Mouse (Mus musculus) spleen, postnatal 4 days (tissue): Measurements from ENCODE around the gene Fam126b.
"Not testable (repeated sequence)": the region's sequence is repeated elsewhere in the genome, so short reads cannot be mapped to it uniquely, and the experiment has no call there.

ENCODE experiments used
- DNase-seq, 2 experiments: peaks; one replicate each; pipeline ENCODE4 v3.0.0; 2022; ENCODE audit warnings: low spot score in 2 of 2

Gene Fam126b

DNA sequence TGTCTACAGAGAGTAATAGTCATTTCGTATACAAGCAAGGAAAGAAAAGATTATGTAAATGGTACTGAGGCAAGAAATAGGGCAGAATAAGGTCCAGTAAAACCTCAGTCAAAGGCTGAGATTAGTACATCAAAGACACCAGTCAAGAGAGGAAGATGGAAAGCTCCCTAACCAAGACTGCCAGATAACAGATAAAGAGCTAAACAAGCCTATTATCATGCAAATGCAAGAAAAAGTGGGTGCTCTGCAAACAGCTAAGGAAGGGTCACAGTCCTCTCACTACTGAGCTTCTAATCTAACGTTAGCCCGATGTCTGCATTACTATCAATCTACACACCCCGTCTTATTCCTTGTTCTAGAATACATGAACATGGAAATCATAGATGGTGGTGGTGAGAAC is 15.7 kb downstream of the Fam126b start:
- DNase-seq: no peak

DNA sequence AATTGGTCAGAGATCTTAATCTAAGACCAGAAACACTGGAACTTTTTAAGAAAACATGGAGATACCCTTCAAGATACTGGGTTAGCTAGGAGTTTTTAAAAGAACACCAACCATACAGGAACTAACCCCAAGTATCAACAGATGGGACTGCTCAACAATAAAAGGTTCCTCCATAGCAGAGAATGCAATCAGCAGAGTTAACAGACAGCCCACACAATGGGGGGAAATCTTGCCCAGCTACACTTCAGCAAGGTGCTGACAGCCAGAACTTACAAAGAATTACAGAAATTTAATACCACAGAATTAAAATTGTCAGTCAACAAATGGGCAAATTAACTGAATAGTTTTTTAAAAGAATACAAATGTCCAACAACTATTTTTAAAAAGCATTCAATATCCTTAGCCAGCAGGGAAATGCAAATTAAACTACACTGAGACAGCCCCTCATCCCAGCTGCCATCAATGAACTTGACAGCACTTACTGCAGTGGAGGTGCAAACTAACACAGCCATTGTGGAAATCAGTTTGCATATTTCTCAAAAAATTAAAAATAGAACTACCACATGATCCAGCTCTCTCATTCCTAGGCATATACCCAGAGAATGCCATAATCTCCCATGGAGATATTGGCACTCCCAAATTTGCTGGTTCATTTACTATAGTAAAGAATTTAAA is 17.5 kb downstream of the Fam126b start:
- DNase-seq: no peak

DNA sequence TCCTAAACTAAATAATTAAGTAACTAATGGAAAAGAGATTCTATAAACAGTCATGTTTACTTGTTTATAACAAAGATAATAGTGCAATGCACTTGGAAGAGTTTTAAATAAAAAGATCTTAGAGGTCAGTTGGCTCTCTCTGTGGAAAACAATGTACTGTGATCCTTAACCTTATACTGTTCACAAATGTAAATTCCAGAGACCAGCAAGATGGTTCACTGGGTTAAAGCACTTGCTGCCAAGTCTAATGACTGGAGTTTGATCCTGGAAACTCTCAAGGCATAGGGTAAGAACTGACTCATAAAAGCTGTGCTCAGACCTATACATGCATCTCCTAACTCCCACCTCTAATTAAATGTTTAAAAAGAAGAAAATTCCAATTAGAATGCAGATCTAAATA is 19.5 kb downstream of the Fam126b start:
- no peak for DNase-seq

DNA sequence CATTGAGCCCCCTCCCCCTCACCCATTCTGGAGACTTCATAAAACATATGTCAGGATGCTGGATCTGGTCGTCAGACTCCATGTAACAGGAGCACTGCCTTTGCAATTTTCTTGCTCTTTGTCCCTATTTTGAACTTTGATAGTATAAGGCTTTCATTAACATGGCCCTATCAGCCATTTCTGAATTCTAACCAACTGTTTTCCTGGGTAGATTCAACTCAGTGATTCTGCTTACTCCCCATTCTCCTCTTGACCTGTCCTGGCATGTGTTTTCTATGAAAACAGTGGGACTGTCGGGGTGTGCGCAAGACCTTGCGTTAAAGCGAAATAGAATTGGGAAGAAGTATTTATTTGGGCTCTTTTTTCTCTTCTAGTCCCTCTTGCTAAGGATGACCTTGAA is 21.1 kb downstream of the Fam126b start:
- DNase-seq: no peak

DNA sequence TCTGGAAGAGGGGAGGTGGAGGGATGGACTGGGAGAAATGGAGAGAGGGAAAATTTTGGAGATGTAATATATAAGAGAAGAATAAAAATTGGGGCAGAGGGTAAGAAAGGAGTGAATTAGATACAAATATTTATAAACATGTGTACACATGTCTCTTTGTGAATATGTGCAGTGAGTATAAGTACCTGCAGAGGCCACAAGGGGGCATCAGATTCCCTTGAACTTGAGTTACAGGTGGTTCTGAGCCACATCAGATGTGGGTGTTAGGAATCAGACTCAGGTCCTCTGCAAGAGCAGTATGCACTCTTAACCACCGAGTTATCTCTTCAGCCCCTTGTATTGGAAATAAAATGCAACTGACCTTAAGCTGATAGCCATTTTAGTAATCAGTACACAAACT is 23.7 kb downstream of the Fam126b start:
- peak; percentile 51 to 74 for DNase-seq

DNA sequence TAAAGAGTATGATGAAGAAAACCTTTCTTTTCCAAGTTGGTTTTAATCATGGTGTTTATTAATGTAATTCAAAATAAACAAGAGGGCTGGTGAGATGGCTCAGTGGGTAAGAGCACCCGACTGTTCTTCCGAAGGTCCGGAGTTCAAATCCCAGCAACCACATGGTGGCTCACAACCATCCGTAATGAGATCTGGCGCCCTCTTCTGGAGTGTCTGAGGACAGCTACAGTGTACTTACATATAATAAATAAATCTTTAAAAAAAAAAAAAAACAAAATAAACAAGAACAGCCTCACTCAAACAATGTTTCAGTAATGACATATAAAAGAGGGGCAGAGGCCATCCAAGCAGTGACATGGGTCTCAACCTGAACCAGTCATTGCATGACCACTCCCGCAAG is 25.8 kb downstream of the Fam126b start:
- DNase-seq: not testable (repeated sequence)

DNA sequence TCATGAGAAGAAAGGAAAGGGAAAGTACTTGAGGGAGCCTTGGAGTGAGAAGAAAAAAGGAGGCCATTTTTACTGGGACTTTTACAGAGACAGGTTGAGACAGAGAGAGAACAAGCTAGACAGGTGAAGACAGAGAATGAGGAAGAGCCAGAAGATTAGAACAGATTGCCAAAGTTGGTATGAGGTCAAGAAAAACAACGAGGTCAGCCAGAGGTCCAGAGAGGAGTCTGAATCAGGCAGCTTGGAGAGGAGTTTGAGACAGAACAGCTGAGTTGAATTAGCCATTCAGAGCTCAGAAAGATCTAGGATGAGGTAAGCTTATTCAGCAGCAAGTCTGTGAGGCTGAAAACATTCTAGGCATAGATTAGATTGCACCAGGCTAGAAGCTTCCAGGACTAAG is 44.7 kb downstream of the Fam126b start:
- no peak for DNase-seq

DNA sequence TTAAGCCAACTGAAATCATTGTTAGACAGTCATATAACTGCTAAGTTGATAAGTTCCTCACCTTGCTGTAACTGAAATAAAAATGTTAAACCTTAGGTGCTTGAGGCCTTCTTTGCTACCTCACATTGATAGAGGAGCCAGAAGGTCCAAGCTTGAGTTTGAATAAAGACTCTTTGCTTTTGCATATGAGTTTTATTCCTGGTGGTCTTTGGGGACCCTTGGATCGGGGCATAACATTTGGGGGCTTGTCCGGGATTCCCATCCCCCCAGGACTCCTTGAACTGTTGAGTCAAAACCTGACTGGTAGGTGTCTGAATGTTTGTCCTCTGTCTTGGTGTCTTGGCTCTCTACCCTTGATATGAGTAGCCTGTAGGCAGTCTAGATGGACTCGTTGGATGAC is 78.9 kb downstream of the Fam126b start:
- no peak for DNase-seq

DNA sequence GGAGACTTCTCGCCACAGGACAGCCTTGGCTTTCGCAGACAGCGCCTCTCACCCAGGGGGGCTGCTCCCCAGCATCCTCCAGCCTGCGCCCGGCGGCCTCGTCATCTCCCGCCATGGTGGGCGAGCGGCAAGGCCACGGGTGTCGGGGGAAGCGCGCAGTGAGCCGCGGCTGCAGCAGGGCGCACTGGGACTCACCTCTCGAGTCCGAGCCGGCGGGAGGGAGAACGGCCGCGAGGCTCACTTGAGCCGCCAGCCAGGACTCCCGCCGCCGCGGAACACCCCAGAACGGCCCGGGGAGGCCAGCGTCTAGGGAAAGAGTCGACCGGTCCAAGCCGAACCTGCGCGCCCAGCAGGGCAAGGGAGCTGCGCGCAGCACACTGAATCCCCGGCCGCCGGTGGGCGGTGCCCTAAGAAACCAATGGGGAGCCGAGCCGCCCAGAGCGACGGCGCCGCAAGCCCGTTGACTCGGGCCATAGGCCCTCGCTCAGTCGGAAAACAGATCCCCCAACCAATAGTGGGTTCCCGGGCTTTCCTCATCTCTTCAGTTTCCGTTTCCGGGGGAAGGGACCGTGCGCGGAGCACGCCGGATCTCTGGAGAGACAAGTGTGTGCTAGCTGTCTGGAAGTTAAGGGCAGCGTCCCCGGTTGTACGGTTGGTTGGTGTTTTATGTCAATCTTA is 81.4 kb downstream of the Fam126b start, which contains the start of gene Orc2:
TSS of gene Orc2 (minus strand) at position 533 of the 678 bp plus-strand sequence.
- peak; percentile 90 to 95 for DNase-seq

DNA sequence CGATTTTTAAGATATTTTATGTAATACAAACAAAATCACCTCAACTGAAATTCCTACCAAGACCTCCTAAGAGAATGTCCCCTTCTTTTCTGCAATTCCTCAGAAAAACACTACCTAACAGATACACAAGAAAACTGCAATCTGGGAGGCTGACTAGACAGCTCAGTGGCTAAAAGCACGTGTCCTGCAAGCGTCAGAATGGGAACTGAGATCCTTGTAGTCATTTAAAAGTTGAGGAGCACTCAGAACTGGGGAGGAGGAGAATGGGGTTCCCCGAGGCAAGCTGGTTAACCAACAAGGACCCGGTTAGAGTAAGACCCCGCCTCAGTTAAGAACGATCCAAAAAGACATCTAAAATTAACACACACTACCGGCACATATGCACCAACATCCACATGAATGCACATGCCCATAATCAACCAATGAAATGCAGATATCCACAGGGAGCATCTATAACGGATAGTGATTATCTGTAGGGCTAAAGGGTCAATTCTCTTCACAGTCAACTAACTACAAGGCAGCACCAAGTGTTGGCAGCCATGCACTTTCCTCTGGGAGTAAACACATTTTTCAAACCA is 82.2 kb downstream of the Fam126b start:
- no peak for DNase-seq

DNA sequence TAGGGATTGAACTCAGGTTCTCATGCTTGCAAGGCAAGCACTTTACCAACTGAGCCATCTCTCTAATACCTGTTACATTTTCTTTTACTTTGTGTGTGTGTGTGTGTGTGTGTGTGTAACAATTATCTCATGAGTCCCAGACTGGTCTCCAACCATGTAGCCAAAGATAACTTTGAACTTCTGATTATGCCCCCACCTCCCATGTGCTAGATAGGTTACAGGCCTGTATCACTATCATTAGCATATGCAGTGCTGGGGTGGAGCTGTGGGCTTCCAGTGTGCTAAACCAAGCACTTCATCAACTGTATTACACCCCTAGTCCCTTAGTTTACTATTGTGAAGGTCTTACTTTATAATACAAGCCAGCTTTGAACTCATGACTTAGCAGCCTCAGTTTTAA is 83.0 kb downstream of the Fam126b start:
- DNase-seq: no peak

DNA sequence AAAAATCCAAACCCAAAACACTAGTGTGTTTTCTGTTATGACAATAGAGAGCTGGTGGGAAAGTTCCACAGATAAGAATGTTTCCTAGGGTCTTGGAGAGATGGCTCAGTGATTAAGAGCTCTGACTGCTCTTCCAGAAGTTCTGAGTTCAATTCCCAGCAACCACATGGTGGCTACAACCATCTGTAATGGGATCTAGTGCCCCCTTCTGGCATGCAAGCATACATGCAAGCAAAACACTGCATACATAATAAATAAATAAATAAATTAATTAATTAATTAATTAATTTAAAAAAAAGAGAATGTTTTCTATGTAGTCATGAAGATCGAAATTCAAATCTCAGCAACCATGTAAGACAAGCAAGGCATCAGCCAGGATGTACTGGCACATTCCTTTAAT is 87.4 kb downstream of the Fam126b start:
- no peak for DNase-seq

DNA sequence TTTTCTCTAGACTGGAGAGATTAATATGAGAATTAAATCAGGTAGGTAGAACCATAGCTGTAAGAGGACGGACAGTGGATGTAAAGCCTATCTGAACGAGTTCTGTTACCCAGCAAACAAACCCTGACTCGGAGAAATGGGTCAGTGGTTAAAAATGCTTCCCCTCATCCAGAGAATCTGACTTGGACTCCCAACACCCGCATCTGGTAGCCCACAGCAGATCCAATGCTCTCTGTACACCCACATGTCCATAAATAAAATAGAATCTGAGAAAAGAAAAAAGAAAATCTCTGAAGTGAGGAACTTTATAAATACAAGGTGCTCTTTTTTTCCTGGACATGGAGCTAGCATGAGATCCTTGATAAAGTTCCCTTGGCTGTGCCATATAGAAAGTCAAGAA is 88.4 kb downstream of the Fam126b start:
- DNase-seq: no peak

DNA sequence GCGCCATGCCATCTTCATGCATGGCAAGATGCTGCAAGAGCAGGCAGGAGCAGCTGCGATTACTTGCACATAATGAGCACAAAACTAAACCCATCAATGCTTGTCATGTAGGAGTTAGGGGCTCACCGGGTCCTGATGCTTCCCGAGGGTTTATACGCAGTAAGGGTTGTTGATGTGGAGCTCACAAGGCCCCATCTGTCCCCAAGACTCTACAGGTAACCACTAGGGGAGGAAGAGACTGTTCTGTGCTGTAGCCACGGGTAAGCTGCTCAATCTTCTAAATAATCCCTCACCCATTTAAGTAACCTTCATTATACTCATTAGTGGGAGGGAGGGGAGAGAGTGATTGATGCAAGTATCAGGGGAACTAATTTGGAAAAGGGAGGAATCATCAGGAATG is 90.5 kb downstream of the Fam126b start:
- DNase-seq: no peak

DNA sequence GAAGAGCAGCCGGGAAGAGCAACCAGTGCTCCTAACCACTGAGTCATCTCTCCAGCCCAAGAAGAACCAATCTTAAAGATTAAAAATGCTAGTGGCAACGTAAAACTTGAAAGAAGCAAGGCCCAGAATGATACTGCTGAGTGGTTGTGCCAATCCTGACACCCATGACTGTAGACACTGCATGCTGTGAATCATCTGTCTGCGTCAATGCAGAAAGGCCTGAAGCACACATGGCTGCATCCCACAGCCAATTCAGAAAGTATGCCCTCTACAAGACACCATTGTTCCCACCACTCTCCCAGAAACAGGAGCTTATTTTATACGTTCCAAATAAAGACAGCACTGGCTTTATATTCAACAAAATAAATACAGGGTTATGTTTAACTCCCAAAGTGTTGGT is 103.5 kb downstream of the Fam126b start:
- no peak for DNase-seq

DNA sequence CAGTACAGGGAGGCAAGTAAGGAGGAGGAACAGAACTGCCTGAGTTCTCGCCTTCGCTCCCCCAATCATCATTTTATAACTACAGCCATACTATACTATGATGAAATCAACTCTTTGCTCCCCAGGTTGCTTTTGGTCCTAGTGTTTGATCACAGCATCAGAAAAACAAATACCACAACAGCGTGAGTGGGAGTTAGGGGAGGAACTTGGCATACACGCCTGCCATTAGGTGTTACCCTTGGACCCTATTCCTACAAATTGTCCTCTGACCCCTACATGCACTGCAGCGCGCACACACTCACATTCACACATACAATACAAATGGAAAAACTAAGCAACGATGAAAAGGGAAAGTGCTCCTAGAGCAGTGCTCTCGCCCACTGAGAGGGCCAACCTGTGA is 110.5 kb downstream of the Fam126b start:
- DNase-seq: no peak
